Mouse (Mus musculus): ENCODE results near the gene Gal3st2.

- no peak for TF ChIP-seq GATA1 (IDR thresholded peaks at IDR 0.05; ENCODE audit: low read depth, low read length)
- no peak for TF ChIP-seq CTCF (IDR thresholded peaks at IDR 0.05 in 2 of 3, conservative IDR thresholded peaks at IDR 0.05 in 1 of 3; ENCODE audit: control insufficient read depth in 1 of 3, insufficient read depth in 1 of 3, low read depth in 2 of 3, low read length in 3 of 3, poor library complexity in 1 of 3, severe bottlenecking in 1 of 3)
- TF ChIP-seq TCF12 (IDR thresholded peaks at IDR 0.05; ENCODE audit: low read depth, low read length): no peak
- TF ChIP-seq ZC3H11A (IDR thresholded peaks at IDR 0.05; ENCODE audit: low read depth, low read length): no peak
- no peak for TF ChIP-seq POLR2A (IDR thresholded peaks at IDR 0.05; ENCODE audit: control insufficient read depth in 1 of 2, insufficient read depth in 1 of 2, low read depth in 1 of 2, low read length in 2 of 2, poor library complexity in 1 of 2)
- no peak for TF ChIP-seq EP300 (IDR thresholded peaks at IDR 0.05; ENCODE audit: low read depth in 1 of 2, low read length in 2 of 2)
- no peak for TF ChIP-seq MYC (IDR thresholded peaks at IDR 0.05; ENCODE audit: low read depth, low read length)
- no peak for TF ChIP-seq ZNF384 (IDR thresholded peaks at IDR 0.05; ENCODE audit: low read depth, low read length)
- no peak for TF ChIP-seq USF1 (IDR thresholded peaks at IDR 0.05; ENCODE audit: low read depth, low read length)
Measured at GRCm38 (mm10) chr1:93836532-93836913, 24.6 kb upstream of the Gal3st2 start.
